Mouse (Mus musculus): ENCODE measurements around the gene Ddb2.

GRCm38 (mm10) chr2:91183148-91183513 is 53.7 kb downstream of the Ddb2 start:
- TF ChIP-seq FLI1 (IDR thresholded peaks at IDR 0.05; ENCODE audit: low read length): no peak
- TF ChIP-seq GATA1 (IDR thresholded peaks at IDR 0.05; ENCODE audit: borderline replicate concordance, low read length): no peak

Data from megakaryocyte, embryonic 14.5 days (primary cell).